Mouse (Mus musculus) cerebellum, postnatal 25 days (tissue): ENCODE data around the gene 2900026A02Rik.

Experiments
- DNase-seq, 2 experiments: peaks; one replicate each; pipeline ENCODE4 v3.0.0; 2021; ENCODE audit warnings: mixed read lengths in 2 of 2

Gene 2900026A02Rik

DNA sequence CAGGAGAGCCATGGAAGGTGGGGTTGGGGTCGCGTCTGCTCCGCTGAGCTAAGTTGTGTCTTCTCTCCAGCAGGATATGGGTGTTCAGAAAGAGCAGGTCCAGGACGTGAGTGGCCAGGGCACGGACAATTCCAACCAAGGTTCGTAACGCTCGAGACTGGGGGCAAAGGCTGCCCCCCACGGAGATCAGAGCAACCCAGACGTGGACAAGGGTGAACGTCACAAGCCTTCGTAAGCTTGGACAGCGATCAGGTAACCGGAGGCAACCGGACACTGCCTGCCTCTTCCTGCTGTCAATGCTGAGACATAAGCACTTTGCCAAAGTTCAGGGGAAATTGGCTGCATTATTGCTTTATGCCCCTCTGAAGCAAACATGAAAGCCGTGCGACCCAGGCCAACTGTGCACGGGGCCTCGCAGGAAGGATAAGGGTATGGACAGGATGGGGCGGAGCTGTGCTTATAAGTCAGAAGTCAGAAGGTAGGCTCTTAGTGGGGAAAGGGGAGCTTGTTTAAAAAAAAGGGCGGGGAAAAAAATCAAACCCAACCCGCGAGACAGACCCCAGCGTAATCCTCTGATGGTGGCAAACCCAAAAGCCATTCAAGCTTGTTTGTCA is 130.9 kb downstream of the 2900026A02Rik start:
- DNase-seq = no peak

DNA sequence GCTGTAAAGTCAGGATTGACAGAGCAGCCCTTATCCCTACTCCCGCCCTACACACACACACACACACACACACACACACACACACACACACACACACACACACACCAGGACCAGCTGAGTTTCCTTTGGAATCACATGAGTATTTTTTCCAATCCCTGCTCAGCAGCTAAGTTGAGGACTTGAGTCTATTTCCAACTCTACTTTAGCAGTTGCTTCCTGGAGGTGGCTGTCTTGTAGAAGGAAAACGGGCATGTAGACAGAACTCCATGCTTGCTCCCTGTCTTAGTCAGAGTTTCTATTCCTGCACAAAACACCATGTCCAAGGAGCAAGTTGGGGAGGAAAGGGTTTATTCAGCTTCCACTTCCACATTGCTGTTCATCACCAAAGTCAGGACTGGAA is 133.6 kb downstream of the 2900026A02Rik start:
- DNase-seq = no peak

DNA sequence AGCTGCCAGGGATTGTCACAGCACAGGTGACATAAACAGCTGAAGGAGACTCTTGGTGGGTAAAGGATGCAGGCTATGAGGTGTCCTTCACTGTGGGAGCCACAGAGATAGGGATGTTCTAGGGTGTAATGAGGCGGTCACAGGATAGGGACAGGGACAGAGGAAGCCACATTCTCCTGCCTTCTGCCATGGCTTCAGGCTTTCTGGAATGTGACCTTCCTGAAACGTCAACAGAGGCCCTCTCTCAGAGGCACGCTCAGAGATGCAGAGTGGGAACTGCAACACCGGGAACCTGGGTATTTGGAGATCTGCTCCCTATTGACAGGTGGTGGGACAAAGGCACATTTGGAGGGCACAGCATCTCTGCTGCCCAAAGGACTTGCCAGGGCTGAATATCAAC is 134.0 kb downstream of the 2900026A02Rik start:
- peak in 1 of 2 experiments; percentile 48 for DNase-seq

DNA sequence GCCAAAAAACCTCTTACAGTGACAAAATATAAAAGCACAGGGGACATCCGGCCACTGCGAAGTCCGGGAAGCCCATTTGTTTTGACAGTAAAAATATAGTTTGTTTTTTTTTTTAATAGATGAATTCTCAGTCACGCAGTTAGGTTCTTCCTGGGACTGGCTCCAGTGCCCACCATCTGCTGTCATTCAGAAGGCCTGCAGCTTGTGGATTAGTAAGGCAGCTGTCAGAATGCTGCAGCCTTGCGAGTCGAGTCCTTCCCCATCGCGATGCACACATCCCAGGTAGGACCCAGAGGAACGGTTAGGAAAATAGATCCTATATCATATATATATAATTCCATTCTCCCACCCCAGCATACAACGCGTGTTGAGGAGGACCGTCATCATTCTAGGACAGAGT is 134.6 kb downstream of the 2900026A02Rik start:
- DNase-seq = peak; percentile 65 to 74

DNA sequence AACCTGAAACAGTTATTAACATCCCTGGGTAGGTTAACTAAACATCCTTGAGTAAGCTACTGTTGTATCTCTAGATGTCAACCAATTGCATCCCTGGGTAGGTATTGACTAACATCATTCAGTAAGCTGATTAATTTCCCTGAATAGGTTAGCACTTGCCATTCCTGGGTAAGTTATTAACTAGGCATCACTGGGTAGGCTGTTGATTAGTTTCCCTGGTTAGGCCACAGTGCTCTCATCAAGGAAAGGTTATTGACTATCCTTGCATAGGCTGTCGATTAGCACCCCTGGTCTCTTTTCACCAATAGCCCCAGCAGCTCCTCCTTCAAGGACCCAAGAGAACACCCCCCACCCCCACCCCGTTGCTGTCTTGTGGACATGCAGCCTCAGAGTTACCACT is 135.1 kb downstream of the 2900026A02Rik start:
- DNase-seq = no peak

DNA sequence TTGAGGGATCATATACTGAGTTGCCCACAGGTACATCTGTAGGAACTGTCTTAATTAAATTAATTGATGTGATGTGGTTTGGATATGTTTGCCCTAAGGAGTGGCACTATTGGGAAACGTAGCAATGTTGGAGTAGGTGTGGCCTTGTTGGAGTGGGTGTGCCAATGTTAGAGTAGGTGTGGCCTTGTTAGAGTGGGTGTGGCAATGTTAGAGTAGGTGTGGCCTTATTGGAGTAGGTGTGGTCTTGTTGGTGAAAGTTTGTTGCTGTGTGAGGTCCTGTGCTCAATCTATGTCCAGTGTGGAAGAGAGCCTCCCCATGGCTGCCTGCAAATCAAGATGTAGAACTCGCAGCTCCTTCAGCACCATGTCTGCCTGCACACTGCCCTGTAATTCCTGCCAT is 136.7 kb downstream of the 2900026A02Rik start:
- DNase-seq = no peak

DNA sequence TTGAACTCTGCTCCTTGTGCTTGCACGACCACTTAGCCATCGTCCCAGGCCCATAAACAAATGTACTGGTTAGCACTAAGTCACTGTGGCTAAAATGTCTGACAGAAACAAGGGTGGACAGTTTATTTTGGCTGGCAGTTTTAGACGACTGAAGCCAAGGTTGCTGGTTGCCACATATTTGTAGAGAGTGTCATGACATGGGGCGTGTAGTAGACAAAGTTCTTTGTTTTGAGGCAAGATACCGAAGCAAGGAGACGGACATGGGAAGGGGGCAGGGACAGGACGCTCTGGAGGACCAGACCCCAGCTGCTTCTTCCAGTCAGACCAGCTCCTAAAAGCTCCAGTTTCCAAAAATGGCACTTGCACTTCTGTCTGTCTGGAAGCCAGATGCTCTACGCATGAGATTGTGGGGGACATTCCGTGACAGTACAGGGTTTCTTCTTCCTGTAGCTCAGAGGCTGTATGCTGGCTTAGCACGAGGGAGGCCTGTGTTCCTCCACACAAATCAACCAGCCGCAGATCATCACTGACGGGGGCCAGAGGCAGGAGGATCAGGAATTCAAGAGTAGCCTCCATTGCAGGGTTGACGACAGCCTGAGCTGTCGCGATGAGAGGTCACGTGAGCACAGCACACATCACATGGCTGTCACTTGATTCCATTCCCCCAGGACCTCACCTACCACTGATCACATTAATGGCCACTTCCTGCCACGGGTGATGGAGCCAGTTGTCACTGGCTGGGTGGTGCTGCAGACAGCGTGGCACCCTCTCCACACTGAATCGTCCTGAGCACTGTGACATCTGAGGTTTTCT is 138.5 kb downstream of the 2900026A02Rik start:
- DNase-seq = no peak

DNA sequence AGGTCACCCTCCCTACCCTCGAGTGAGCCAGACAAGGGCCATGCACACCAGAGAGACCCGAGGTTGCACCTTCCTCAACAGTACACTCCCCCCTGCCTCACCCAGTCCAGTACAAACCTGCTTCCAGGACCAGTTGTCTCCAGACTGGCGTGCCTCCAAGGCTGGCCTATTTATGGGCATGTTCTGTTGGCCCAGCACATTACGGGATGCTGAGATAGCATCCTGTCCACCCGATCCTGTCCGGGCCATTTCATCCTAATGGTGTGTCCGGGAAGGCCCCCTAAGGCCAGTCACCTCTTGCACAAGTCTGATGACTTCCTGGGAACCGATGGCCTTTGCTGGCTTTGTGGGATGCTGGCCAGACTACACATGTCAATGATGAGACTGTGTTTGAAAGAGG is 139.6 kb downstream of the 2900026A02Rik start, which contains the start of gene Crybb3:
Gene Crybb3 (minus strand): TSS at position 146 of the 400 bp plus-strand sequence.
- DNase-seq = peak; percentile 91 to 95

DNA sequence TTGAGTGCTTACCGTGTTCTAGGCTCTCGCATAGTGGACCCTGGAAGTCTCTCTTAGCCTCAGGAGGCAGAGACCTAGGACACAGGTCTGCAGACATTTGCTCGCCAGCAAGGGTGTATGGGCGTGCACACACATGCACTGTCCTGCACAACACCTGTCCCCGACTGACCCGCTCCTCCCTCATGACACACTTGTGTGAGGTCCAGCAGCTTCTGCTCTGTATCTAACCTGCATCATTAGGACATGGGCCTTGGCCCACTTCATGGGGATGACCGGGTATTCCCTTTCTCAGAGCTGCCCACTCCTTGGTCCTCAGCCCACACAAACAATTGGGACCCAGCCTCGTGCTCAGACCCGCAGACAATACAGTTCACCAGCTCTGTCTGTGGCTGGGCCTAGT is 140.0 kb downstream of the 2900026A02Rik start:
- no peak for DNase-seq

DNA sequence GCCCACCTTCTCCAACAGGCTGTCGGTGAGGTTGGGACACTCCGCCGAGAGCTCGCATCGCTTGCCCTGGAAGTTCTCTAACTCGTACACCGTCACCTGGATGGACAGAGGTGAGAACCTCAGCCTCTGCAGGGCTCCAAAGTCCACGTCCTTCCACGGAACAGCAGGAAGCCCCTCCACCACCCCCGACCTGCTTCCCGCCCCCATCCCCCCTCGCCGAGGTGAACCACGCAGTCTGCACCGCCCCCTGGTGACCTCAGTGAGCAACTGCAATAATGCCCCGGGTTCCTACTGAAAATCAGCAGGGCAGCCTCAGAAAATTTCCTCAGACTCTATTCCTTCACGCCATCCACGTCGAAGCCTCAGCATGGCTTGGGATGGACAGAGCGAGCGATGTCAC is 141.3 kb downstream of the 2900026A02Rik start:
- DNase-seq = peak; percentile 65 to 80

DNA sequence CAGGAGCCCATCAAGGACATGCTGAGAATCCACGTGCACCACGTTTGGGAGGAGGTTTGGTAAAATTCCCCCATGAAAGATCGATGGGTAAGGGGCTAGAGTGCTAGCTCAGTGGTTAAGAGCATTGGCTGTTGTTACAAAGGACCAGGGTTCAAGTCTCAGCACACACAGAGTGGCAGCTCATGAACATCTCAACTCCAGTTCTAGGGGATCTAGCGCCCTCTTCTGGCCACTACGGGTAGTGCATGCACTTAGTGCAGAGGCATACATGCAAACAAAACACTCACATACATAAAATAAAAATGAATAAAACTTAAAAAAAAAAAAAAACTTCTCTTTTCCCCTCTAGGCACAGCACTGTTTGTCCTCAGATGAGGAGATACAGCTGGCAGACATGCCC is 142.3 kb downstream of the 2900026A02Rik start:
- no peak for DNase-seq

DNA sequence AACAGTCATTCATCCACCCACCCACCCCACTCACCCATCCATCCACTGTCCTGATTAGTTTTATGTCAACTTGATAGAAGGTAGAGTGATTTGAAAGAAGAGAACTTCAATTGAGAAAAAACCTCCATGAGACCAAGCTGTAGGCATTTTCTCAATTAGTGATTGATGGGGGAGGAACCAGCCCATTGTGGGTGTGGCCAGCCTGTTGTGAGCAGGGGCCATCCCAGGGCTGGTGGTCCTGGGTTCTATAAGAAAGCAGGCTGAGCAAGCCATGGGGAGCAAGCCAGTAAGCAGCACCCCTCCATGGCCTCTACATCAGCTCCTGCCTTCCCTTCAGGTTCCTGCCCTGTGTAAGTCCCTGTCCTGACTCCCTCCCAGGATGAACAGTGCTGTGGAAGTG is 151.0 kb downstream of the 2900026A02Rik start, which contains the start of gene Crybb2:
Gene Crybb2 (minus strand): TSS at position 101 of the 400 bp plus-strand sequence.
- no peak for DNase-seq

DNA sequence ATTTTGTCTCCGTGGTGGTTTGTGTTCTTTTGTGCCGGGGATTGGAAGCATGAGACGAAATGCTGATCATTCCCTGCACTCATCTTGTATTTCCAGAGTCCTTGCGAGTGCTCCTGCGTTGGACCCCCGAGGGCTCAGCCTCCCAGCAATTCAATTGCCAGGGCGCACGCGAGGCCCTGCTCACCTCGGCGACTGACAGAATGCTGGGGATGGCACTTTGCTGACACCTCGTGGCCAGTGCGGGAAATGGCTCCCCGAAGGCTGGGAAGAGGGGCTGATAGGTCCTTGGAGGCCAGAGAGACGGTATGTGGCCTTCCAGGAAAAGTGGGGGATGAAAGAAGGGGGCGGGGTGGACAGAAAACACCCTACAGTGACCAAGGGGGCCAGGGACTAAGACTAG is 166.7 kb downstream of the 2900026A02Rik start:
- DNase-seq = peak; percentile 91

DNA sequence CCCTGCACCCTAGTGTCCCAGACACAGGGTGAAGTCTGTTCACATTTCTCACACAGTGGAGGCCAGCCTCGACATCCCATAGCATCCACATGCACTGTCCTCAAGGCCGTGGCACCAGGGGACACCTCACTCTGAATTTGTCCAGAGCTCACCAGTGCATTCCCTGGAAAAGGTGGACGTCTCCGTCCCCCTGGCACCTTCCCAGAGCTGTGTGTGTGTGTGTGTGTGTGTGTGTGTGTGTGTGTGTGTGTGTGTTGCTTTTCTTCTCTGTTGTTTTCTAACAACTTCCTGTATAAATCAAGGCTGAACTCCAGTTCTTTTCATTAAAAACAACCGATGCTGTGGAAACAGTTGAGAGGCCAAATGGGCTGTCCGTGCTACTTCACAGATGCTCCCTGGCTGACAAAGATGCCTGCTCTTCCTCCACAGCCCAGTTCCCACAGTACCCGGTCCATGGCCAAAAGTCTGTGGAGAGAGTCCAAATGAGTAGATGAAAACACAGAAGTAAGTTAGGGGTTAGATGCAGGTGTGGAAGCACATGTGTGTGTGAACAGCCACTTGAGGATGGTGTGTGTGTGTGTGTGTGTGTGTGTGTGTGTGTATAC is 170.4 kb downstream of the 2900026A02Rik start:
- peak in 1 of 2 experiments; percentile 36 for DNase-seq

DNA sequence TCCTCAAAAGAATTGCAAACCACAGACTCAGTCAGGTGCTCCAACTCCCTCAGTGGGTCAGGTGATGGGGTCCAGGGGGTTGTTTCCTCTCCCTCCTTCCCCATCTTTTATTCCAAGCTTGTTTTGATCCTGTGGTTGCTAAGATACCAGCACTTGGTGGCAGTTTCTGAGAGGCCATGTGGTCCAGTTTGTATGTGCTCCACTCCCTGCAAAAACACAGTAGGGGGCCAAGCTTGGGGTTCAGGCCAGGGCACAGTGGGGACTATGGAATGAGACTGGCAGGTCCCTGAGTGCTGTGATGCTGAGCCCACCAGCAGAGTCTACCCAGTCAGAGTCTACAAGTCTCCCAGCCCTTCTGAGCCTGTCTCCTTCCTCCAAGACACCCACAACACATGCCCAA is 171.2 kb downstream of the 2900026A02Rik start:
- no peak for DNase-seq

DNA sequence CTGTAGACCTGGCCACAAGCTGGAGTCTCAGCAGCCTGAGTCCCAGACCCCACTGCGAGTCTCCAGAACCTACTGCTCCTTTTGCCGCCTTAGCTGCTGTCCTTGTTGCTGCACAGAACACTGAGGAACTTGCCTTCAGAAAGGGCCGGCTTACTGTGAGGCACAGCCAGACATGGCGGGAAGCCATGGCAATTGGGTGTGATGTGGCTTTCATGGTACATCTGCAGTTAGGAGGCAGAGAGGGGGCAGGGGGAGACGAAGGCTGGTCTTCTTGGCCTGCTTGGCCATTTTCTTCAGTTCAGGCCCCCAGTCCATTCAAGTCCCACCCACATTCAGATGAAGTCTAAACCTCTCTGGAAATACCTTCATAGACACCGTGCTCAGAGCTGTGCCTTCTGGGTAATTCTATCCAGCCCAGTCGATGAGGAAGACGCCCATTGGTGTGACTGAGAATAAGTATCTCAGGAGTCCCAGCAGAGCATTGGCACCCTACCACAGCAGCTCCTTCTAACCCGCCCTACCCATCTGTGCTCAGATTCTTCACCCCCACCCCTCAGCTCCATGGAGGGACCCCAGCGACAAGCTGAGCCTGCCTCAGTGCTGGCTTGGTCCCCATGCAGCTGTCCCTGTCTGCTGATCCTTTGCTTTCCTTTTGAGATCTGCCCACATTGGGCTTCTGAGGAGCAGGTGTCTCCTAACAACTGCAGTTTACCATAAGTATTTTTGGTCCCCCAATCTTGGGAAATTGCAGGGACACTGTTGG is 175.3 kb downstream of the 2900026A02Rik start:
- no peak for DNase-seq

DNA sequence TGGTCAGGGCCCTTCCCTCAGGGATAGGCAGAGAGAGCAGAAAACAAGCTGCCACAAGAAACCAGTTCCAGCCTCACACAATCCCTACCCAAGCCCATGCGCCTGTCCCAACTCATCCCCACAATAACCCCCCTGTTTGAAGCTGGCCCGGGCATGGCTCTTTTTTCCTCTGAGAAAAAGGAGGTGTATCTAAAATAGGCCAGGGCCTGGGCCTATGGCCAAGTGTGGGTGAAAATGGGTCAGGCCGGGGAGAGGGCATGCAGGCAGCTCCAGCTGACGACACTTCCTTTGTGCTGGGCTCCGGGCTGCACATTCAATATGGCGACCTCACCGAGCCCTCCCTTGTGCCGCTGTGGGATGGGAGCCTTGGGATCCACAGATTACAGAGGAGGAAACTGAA is 177.5 kb downstream of the 2900026A02Rik start:
- DNase-seq = peak; percentile 90 to 94

DNA sequence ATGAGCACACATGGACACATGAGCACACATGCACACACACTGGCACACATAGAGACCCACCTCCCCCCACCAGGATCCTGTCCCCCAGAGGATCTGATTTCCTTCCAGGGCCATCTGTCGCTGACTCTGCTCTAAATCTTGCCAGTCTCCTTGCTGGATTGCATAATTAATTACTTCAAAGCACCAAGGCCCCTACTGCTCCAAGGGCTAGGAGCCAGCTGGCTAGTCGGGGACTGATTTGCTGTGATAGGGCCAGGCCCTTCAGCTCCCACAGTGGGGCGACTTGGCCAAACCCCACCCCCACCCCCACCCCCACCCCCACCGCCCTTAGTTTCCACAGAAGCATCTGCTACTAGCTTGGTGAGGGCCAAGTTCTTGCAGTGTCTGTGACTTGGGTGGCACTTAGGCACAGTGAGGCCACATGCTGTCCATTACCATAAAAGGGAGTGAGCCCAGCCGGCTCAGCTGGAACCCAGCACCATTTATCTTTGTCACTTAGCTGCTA is 179.4 kb downstream of the 2900026A02Rik start:
- peak; percentile 95 for DNase-seq

DNA sequence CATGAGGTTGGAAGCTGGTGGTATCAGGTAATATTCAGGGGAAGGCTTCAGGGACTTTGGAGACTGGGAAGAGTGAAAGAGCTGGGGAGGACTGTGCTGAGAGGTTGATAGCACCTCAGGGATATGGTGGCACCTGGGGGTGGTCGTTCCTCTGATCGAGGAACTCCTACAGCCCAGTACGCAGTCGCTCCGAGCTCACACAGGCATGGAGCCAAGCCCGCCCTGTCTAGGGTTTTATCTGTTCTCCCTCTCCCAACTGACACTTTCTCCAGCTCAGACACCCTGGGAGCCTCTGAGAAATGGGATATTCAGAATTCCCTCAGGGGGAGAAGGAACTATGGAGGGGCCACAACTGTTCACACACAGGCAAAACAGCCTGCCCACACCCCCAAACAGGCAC is 180.3 kb downstream of the 2900026A02Rik start:
- peak; percentile 63 to 75 for DNase-seq

DNA sequence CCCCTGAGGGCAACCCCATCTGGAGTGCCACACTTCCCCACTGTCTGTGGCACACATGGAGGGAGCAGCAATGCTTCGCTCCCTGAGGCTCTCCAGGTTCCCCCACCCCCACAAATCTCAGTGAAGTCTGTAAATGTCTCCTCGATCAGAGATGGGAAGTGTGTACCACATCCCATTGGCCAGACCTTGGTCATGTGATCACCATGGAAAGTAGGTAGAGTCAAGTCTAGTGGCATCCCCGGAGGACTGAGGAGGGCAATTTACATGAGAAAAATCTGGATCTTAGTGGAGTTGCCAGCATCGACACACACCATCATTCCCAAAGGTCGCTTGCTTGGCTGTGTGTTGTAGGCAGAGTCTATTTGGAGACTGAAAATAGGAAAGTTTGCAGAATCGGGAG is 182.4 kb downstream of the 2900026A02Rik start:
- DNase-seq = no peak
